Mouse (Mus musculus) E14TG2a.4 (cell line): Measurements from ENCODE around the gene Zmat5.
A peak's percentile ranks its signal among the peaks of the same experiment; 100 is the strongest.

Source experiments
- H3K27me3 ChIP-seq: 2 replicates; pipeline ENCODE4 v1.6.1; 2014; ENCODE audit warnings: low read length, control low read depth; ENCODE audit not compliant: insufficient read depth
- H3K36me3 ChIP-seq: 2 replicates; pipeline ENCODE4 v1.6.1; 2014; ENCODE audit warnings: low read length, control low read depth; ENCODE audit not compliant: insufficient read depth
- H3K4me1 ChIP-seq: replicated peaks from 2 replicates; pipeline ENCODE4 v1.6.1; 2014; ENCODE audit warnings: low read depth, low read length, control low read depth
- H3K4me3 ChIP-seq: replicated peaks from 2 replicates; pipeline ENCODE4 v1.5.1; 2014; ENCODE audit warnings: mild to moderate bottlenecking, low read length
- H3K9me3 ChIP-seq: 2 replicates; pipeline ENCODE4 v1.6.1; 2014; ENCODE audit warnings: low read length, control low read depth
- CTCF ChIP-seq: conservative IDR thresholded peaks from 2 replicates; pipeline ENCODE4 v1.5.1; 2014; ENCODE audit warnings: low read length
- NANOG ChIP-seq: IDR thresholded peaks from 2 replicates; pipeline ENCODE4 v1.6.1; 2014; ENCODE audit warnings: borderline replicate concordance, low read length, mixed read lengths
- POU5F1 ChIP-seq: IDR thresholded peaks from 2 replicates; pipeline ENCODE4 v1.6.1; 2014; ENCODE audit warnings: low read length, borderline replicate concordance

The Zmat5 gene

GRCm38 (mm10) chr11:4704072-4704964 lies at the start of gene Zmat5, which contains the start of gene Uqcr10:
Zmat5 (plus strand) TSS chr11:4704678.
Uqcr10 (minus strand) TSS chr11:4704342.
- peaks cover 63% of the 10 kb centered on the region for H3K4me1 ChIP-seq
- H3K36me3 ChIP-seq: peaks cover 24% of the 10 kb centered on the region
- no peaks in the 10 kb centered on the region for H3K27me3 ChIP-seq
- no peaks in the 10 kb centered on the region for H3K9me3 ChIP-seq
- TF ChIP-seq NANOG (no peak), CTCF (no peak), POU5F1 (no peak)
- H3K4me3 ChIP-seq: peak within 1 kb of the TSS; percentile 95

DNA sequence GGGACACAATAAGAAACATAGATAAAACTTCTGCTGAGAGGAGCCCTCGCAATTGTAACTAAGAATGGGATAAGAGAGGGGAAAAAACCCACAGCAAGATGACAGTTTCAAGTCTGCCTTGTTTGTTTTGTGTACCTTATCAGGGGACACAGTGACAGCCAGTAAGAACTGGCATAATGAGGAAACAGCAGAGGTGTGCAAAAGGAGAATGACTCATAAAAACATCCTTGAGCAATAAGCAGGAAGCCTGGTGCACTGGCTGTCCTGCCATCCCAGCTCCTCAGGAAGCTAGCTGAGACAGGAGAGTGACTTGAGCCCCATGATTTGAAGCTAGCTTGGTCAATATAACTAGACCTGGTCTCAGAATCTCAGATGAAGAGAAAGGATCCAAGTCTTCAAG lies 44.7 kb upstream of the Zmat5 start:
- TF ChIP-seq CTCF (no peak), POU5F1 (no peak), NANOG (no peak)
- peaks cover 92% of the 10 kb centered on the region for H3K36me3 ChIP-seq
- no peaks in the 10 kb centered on the region for H3K27me3 ChIP-seq
- peaks cover 40% of the 10 kb centered on the region for H3K4me1 ChIP-seq
- peaks cover 5% of the 10 kb centered on the region for H3K9me3 ChIP-seq
- H3K4me3 ChIP-seq: no peak overlapping the region

GRCm38 (mm10) chr11:4660309-4661025 lies 44.0 kb upstream of the Zmat5 start:
- no peak for TF ChIP-seq CTCF
- peaks cover 34% of the 10 kb centered on the region for H3K4me1 ChIP-seq
- peaks cover 8% of the 10 kb centered on the region for H3K9me3 ChIP-seq
- H3K36me3 ChIP-seq: peaks cover 86% of the 10 kb centered on the region
- H3K27me3 ChIP-seq: no peaks in the 10 kb centered on the region
- no peak overlapping the region for H3K4me3 ChIP-seq

GRCm38 (mm10) chr11:4661324-4661723 lies 43.2 kb upstream of the Zmat5 start:
- H3K9me3 ChIP-seq: peaks cover 11% of the 10 kb centered on the region
- H3K36me3 ChIP-seq: peaks cover 77% of the 10 kb centered on the region
- no peak overlapping the region for H3K4me3 ChIP-seq
- no peaks in the 10 kb centered on the region for H3K27me3 ChIP-seq
- TF ChIP-seq CTCF (no peak), POU5F1 (no peak), NANOG (no peak)
- peaks cover 33% of the 10 kb centered on the region for H3K4me1 ChIP-seq

- TF ChIP-seq POU5F1 (no peak), CTCF (no peak), NANOG (no peak)
- Histone ChIP-seq H3K4me3 (peak overlapping the region; percentile 17; the same call in 1 of the 2 replicates), H3K36me3 (peaks cover 72% of the 10 kb centered on the region), H3K9me3 (peaks cover 13% of the 10 kb centered on the region), H3K4me1 (peaks cover 33% of the 10 kb centered on the region), H3K27me3 (no peaks in the 10 kb centered on the region)
Measured at GRCm38 (mm10) chr11:4661871-4662495, 42.5 kb upstream of the Zmat5 start.

GRCm38 (mm10) chr11:4662496-4662878 lies 42.0 kb upstream of the Zmat5 start:
- peaks cover 72% of the 10 kb centered on the region for H3K36me3 ChIP-seq
- peak overlapping the region; percentile 17; the same call in 1 of the 2 replicates for H3K4me3 ChIP-seq
- TF ChIP-seq NANOG: no peak
- TF ChIP-seq CTCF: no peak
- no peak for TF ChIP-seq POU5F1
- H3K9me3 ChIP-seq: peaks cover 18% of the 10 kb centered on the region
- no peaks in the 10 kb centered on the region for H3K27me3 ChIP-seq
- H3K4me1 ChIP-seq: peaks cover 33% of the 10 kb centered on the region

DNA sequence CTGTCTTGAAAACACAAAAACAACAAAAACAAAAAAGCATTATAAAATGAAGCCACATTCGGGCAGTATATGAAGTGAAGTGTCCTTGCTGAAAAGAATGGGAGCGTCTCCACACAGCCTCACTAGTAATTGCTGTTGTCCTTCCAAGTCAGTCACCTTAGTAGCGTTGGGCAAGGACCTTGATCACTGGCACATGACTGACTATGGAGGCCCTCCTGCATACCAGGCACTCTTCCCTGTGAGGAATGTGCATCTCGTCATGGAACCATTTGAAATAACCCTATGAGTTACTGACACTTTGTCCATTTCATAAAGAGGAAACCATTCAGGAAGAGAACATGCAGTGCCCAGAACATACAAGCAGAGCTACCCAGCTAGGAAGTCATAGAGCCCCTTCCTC lies 32.7 kb upstream of the Zmat5 start:
- Histone ChIP-seq H3K4me1 (peaks cover 21% of the 10 kb centered on the region), H3K4me3 (no peak overlapping the region), H3K27me3 (no peaks in the 10 kb centered on the region), H3K9me3 (peaks cover 16% of the 10 kb centered on the region), H3K36me3 (peaks cover 97% of the 10 kb centered on the region)
- TF ChIP-seq CTCF (no peak), POU5F1 (no peak), NANOG (no peak)

- peaks cover 90% of the 10 kb centered on the region for H3K36me3 ChIP-seq
- no peaks in the 10 kb centered on the region for H3K9me3 ChIP-seq
- no peaks in the 10 kb centered on the region for H3K27me3 ChIP-seq
- no peak overlapping the region for H3K4me3 ChIP-seq
- peaks cover 44% of the 10 kb centered on the region for H3K4me1 ChIP-seq
- TF ChIP-seq POU5F1 (no peak), NANOG (no peak), CTCF (no peak)
Measured at GRCm38 (mm10) chr11:4674593-4674992, 29.9 kb upstream of the Zmat5 start.
